ENCODE assay signal across 8 mouse cellular contexts in genomic region chr2:167503253-167503895, GRCm38 (mm10). TPM values are rescaled to one million over a fixed set of nuclear protein-coding genes. Genes with fewer than 3 reads are reported as not detected.
DNase-seq lines count a peak whose midpoint lies in the region; ATAC-seq and TF ChIP-seq lines count a peak whose summit lies in the region.

No protein-coding gene starts in this region.

- no peaks in the 10 kb centered on the region for H3K9me3 ChIP-seq in ES-Bruce4 (replicated peaks; ENCODE audit: control insufficient read depth, insufficient read depth, low read length, poor library complexity, severe bottlenecking)
- no peaks in the 10 kb centered on the region for H3K9me3 ChIP-seq in forebrain, embryonic 13.5 days (replicated peaks)
- no peaks in the 10 kb centered on the region for H3K9me3 ChIP-seq in lung, embryonic 15.5 days

- WGBS in forebrain, embryonic 13.5 days, result under 1% methylated on average over 84 of the region's 85 CpGs
- WGBS in lung, embryonic 15.5 days, result under 1% methylated on average over 62 of the region's 85 CpGs
- WGBS in thymus, adult 2 months, result under 1% methylated on average over 83 of the region's 85 CpGs

- peak overlapping the region; percentile 98 for H3K9ac ChIP-seq in ES-Bruce4 (ENCODE audit: low read depth, poor library complexity, severe bottlenecking)
- H3K9ac ChIP-seq in forebrain, embryonic 13.5 days, result peak overlapping the region; percentile 90
- peak overlapping the region; percentile 85 for H3K9ac ChIP-seq in lung, embryonic 15.5 days

- H3K36me3 ChIP-seq in ES-Bruce4 (ENCODE audit: control insufficient read depth, insufficient read depth, low read length, poor library complexity, severe bottlenecking), result peaks cover 8% of the 10 kb centered on the region; the same call in 1 of the 2 replicates
- H3K36me3 ChIP-seq in forebrain, embryonic 13.5 days (ENCODE audit: poor library complexity, severe bottlenecking), result peaks cover 23% of the 10 kb centered on the region
- peaks cover 14% of the 10 kb centered on the region for H3K36me3 ChIP-seq in lung, embryonic 15.5 days
- peaks cover 7% of the 10 kb centered on the region; the same call in 1 of the 2 replicates for H3K36me3 ChIP-seq in thymus, adult 2 months (ENCODE audit: control insufficient read depth, insufficient read depth, low read length)

- peak; percentile 69 for DNase-seq in c-Kit-positive CD71-positive TER-119-positive erythroid progenitor cells, embryonic 14.5 days (ENCODE audit: low spot score)
- peak; percentile 90 to 92 for DNase-seq in heart, postnatal 10 days
- peak; percentile 96 for DNase-seq in kidney, postnatal 4 days
- peak; percentile 68 for DNase-seq in ovary, adult 18-20 months (ENCODE audit: low spot score)
- peak; percentile 93 for DNase-seq in thymus, adult 2 months

- H3K4me1 ChIP-seq in ES-Bruce4 (ENCODE audit: control insufficient read depth, insufficient read depth, low read length), result no peaks in the 10 kb centered on the region
- H3K4me1 ChIP-seq in forebrain, embryonic 13.5 days, result peaks cover 32% of the 10 kb centered on the region
- H3K4me1 ChIP-seq in lung, embryonic 15.5 days, result peaks cover 44% of the 10 kb centered on the region
- H3K4me1 ChIP-seq in thymus, adult 2 months (replicated peaks; ENCODE audit: control insufficient read depth, insufficient read depth, low read length), result peaks cover 28% of the 10 kb centered on the region

- no peak for TF ChIP-seq POLR2A in ES-Bruce4 (IDR thresholded peaks at IDR 0.05; ENCODE audit: insufficient read depth, low read length)
- peak; percentile 80 for TF ChIP-seq POLR2A in thymus, adult 2 months (IDR thresholded peaks at IDR 0.05; ENCODE audit: control insufficient read depth, extremely low read depth, insufficient read depth, low read length, poor library complexity)

- ATAC-seq in forebrain, embryonic 13.5 days, result peak; percentile 93
- ATAC-seq in lung, embryonic 15.5 days (ENCODE audit: borderline replicate concordance, extremely low read depth, low FRiP score, low TSS enrichment), result peak; percentile 87

- TF ChIP-seq CTCF in ES-Bruce4 (IDR thresholded peaks at IDR 0.05; ENCODE audit: low read depth, low read length), result no peak
- 0 out of 2 replicates have a peak, but pooled peaks have one; percentile 31 for TF ChIP-seq CTCF in thymus, adult 2 months (IDR thresholded peaks at IDR 0.05; ENCODE audit: borderline replicate concordance, control insufficient read depth, extremely low read depth, insufficient read depth, low read length, poor library complexity)

- H3K4me2 ChIP-seq in forebrain, embryonic 13.5 days, result peak overlapping the region; percentile 96
- peak overlapping the region; percentile 87 for H3K4me2 ChIP-seq in lung, embryonic 15.5 days

- peak overlapping the region; percentile 63 for H3K27ac ChIP-seq in ES-Bruce4 (ENCODE audit: insufficient read depth, low read length)
- H3K27ac ChIP-seq in forebrain, embryonic 13.5 days, result peak overlapping the region; percentile 83
- peak overlapping the region; percentile 80 for H3K27ac ChIP-seq in lung, embryonic 15.5 days
- peak overlapping the region; percentile 58 for H3K27ac ChIP-seq in thymus, adult 2 months (ENCODE audit: control insufficient read depth, insufficient read depth, low read length)

- 0 out of 2 replicates have a peak, but pooled peaks have one; percentile 8 for TF ChIP-seq EP300 in ES-Bruce4 (IDR thresholded peaks at IDR 0.05; ENCODE audit: insufficient read depth, low read depth, low read length)

- intact Hi-C loops in heart, postnatal 10 days (cut with DNase I), result no loop called here

- peak overlapping the region; percentile 83 for H3K4me3 ChIP-seq in ES-Bruce4 (ENCODE audit: low read depth, low read length)
- H3K4me3 ChIP-seq in forebrain, embryonic 13.5 days, result peak overlapping the region; percentile 97
- peak overlapping the region; percentile 89 for H3K4me3 ChIP-seq in lung, embryonic 15.5 days
- H3K4me3 ChIP-seq in thymus, adult 2 months (ENCODE audit: control insufficient read depth, insufficient read depth, low read length), result peak overlapping the region; percentile 84

- H3K27me3 ChIP-seq in ES-Bruce4 (ENCODE audit: control insufficient read depth, insufficient read depth, low read length, poor library complexity, severe bottlenecking), result no peaks in the 10 kb centered on the region
- no peaks in the 10 kb centered on the region for H3K27me3 ChIP-seq in forebrain, embryonic 13.5 days
- no peaks in the 10 kb centered on the region for H3K27me3 ChIP-seq in lung, embryonic 15.5 days
- no peaks in the 10 kb centered on the region for H3K27me3 ChIP-seq in thymus, adult 2 months (ENCODE audit: control insufficient read depth, insufficient read depth, low read length)

RNA-seq across cellular contexts. Expression of gene Spata2, which starts 10.7 kb away (rescaled TPM):
- polyA plus RNA-seq in ES-Bruce4 (2011; ENCODE audit: insufficient read depth, insufficient read length, low read depth, missing spikeins), result 13.6 and 18.9 TPM in 2 replicates
- polyA plus RNA-seq in forebrain, embryonic 13.5 days (2015; fragmentation: Nextera tagmentation; extraction: Ambion mirVana), result 21.3 and 24.4 TPM in 2 replicates
- total RNA-seq in heart, postnatal 10 days (2021), result 10 to 100 TPM; 24.0 to 24.9 TPM
- 12.3 and 15.7 TPM in 2 replicates for polyA plus RNA-seq in lung, embryonic 15.5 days (2015; fragmentation: Nextera tagmentation; extraction: Ambion mirVana)
- polyA plus RNA-seq in thymus, adult 2 months (2012; rRNA removed), result 60.6 and 65.2 TPM in 2 replicates

RNA-seq across cellular contexts. Expression of gene Rnf114, which starts 10.9 kb away (rescaled TPM):
- 87.5 and 97.0 TPM in 2 replicates for polyA plus RNA-seq in ES-Bruce4 (2011; ENCODE audit: insufficient read depth, insufficient read length, low read depth, missing spikeins)
- polyA plus RNA-seq in forebrain, embryonic 13.5 days (2015; fragmentation: Nextera tagmentation; extraction: Ambion mirVana), result 134 and 147 TPM in 2 replicates
- 10 to 100 TPM; 41.9 to 47.1 TPM for total RNA-seq in heart, postnatal 10 days (2021)
- 99.8 and 102 TPM in 2 replicates for polyA plus RNA-seq in lung, embryonic 15.5 days (2015; fragmentation: Nextera tagmentation; extraction: Ambion mirVana)
- polyA plus RNA-seq in thymus, adult 2 months (2012; rRNA removed), result 189 and 234 TPM in 2 replicates

RNA-seq across cellular contexts. Expression of gene Snai1, which starts 34.6 kb away (rescaled TPM):
- 5.9 and 6.7 TPM in 2 replicates for polyA plus RNA-seq in ES-Bruce4 (2011; ENCODE audit: insufficient read depth, insufficient read length, low read depth, missing spikeins)
- 1.9 and 2.7 TPM in 2 replicates for polyA plus RNA-seq in forebrain, embryonic 13.5 days (2015; fragmentation: Nextera tagmentation; extraction: Ambion mirVana)
- 1 to 10 TPM; 3.6 to 4.1 TPM for total RNA-seq in heart, postnatal 10 days (2021)
- polyA plus RNA-seq in lung, embryonic 15.5 days (2015; fragmentation: Nextera tagmentation; extraction: Ambion mirVana), result 107 and 109 TPM in 2 replicates
- 10.6 and 10.7 TPM in 2 replicates for polyA plus RNA-seq in thymus, adult 2 months (2012; rRNA removed)

Comparison
In these comparisons a context has a peak if more than half of its experiments do, and no peak if none do; other contexts are left out.
1. Peak in every context shown above with its lines: DNase-seq, ATAC-seq, H3K4me3 ChIP-seq and H3K27ac ChIP-seq.